Mouse (Mus musculus) testis, adult 2 months (tissue): ENCODE data around the gene Tgfb2. TPM values are rescaled to one million over a fixed set of nuclear protein-coding genes. Genes with fewer than 3 reads are reported as not detected.

Experiments used
- H3K27ac ChIP-seq: fragments of 200-500 bp; 2 replicates; pipeline ENCODE4 v1.5.1; 2012; ENCODE audit warnings: low read depth, low read length; ENCODE audit not compliant: control insufficient read depth, insufficient read depth
- H3K27me3 ChIP-seq: fragments of 200-500 bp; 2 replicates; pipeline ENCODE4 v1.6.1; 2012; ENCODE audit warnings: mild to moderate bottlenecking, low read length, moderate library complexity; ENCODE audit not compliant: control insufficient read depth, insufficient read depth
- H3K36me3 ChIP-seq: fragments of 200-500 bp; 2 replicates; pipeline ENCODE4 v1.6.1; 2012; ENCODE audit warnings: mild to moderate bottlenecking, low read length; ENCODE audit not compliant: control insufficient read depth, insufficient read depth
- H3K4me1 ChIP-seq: fragments of 200-500 bp; 2 replicates; pipeline ENCODE4 v1.6.1; 2012; ENCODE audit warnings: low read length; ENCODE audit not compliant: control insufficient read depth, insufficient read depth
- H3K4me3 ChIP-seq: fragments of 200-500 bp; 2 replicates; pipeline ENCODE4 v1.5.1; 2012; ENCODE audit warnings: low read depth, mild to moderate bottlenecking, low read length, moderate library complexity, mixed read lengths; ENCODE audit not compliant: control insufficient read depth
- CTCF ChIP-seq: fragments of 200-500 bp; IDR thresholded peaks from 2 replicates; pipeline ENCODE4 v1.5.1; 2012; ENCODE audit warnings: low read depth, mild to moderate bottlenecking, inconsistent platforms, low read length, moderate library complexity; ENCODE audit not compliant: control insufficient read depth, insufficient read depth, insufficient replicate concordance
- POLR2A ChIP-seq: fragments of 200-500 bp; IDR thresholded peaks from 2 replicates; pipeline ENCODE4 v1.6.1; 2012; ENCODE audit warnings: low read depth, mild to moderate bottlenecking, inconsistent platforms, low read length, moderate library complexity; ENCODE audit not compliant: control insufficient read depth
- polyA plus RNA-seq: library from polyadenylated mRNA; depleted of rRNA; stranded (reverse); fragments of >200 nt; gene quantifications from 2 replicates; pipeline ENCODE4 v1.2.3, GENCODE M21; 2012

Gene Tgfb2
- polyA plus RNA-seq, 1 experiment, result 0.32 TPM

GRCm38 (mm10) chr1:186684041-186684440, 21.7 kb downstream of the Tgfb2 start:
- H3K27me3 ChIP-seq, result no peaks in the 10 kb centered on the region
- H3K27ac ChIP-seq, result no peak overlapping the region
- no peaks in the 10 kb centered on the region for H3K4me1 ChIP-seq
- H3K4me3 ChIP-seq, result no peak overlapping the region
- TF ChIP-seq CTCF (no peak), POLR2A (no peak)
- H3K36me3 ChIP-seq, result no peaks in the 10 kb centered on the region

GRCm38 (mm10) chr1:186682606-186683005, 23.2 kb downstream of the Tgfb2 start:
- Histone ChIP-seq H3K36me3 (no peaks in the 10 kb centered on the region), H3K4me1 (no peaks in the 10 kb centered on the region), H3K27ac (no peak overlapping the region), H3K4me3 (no peak overlapping the region), H3K27me3 (no peaks in the 10 kb centered on the region)
- TF ChIP-seq CTCF (no peak), POLR2A (no peak)

GRCm38 (mm10) chr1:186677614-186678013, 28.2 kb downstream of the Tgfb2 start:
- H3K36me3 ChIP-seq, result no peaks in the 10 kb centered on the region
- no peak overlapping the region for H3K4me3 ChIP-seq
- H3K27me3 ChIP-seq, result no peaks in the 10 kb centered on the region
- no peaks in the 10 kb centered on the region for H3K4me1 ChIP-seq
- TF ChIP-seq CTCF (no peak), POLR2A (no peak)
- H3K27ac ChIP-seq, result no peak overlapping the region

- no peak for TF ChIP-seq CTCF
- no peak for TF ChIP-seq POLR2A
- Histone ChIP-seq H3K27me3 (no peaks in the 10 kb centered on the region), H3K36me3 (no peaks in the 10 kb centered on the region), H3K4me3 (no peak overlapping the region), H3K4me1 (no peaks in the 10 kb centered on the region), H3K27ac (no peak overlapping the region)
Observed at GRCm38 (mm10) chr1:186676199-186676598, 29.6 kb downstream of the Tgfb2 start.

- H3K36me3 ChIP-seq, result no peaks in the 10 kb centered on the region
- no peaks in the 10 kb centered on the region for H3K27me3 ChIP-seq
- no peak overlapping the region for H3K4me3 ChIP-seq
- no peaks in the 10 kb centered on the region for H3K4me1 ChIP-seq
- TF ChIP-seq CTCF (no peak), POLR2A (no peak)
- H3K27ac ChIP-seq, result no peak overlapping the region
Observed at GRCm38 (mm10) chr1:186675263-186675662, 30.5 kb downstream of the Tgfb2 start.

- no peak overlapping the region for H3K4me3 ChIP-seq
- no peaks in the 10 kb centered on the region for H3K27me3 ChIP-seq
- no peak for TF ChIP-seq CTCF
- TF ChIP-seq POLR2A, result no peak
- no peaks in the 10 kb centered on the region for H3K36me3 ChIP-seq
- H3K4me1 ChIP-seq, result no peaks in the 10 kb centered on the region
- H3K27ac ChIP-seq, result no peak overlapping the region
Observed at GRCm38 (mm10) chr1:186674621-186675020, 31.2 kb downstream of the Tgfb2 start.

GRCm38 (mm10) chr1:186673166-186673565, 32.6 kb downstream of the Tgfb2 start:
- H3K4me3 ChIP-seq, result no peak overlapping the region
- no peak overlapping the region for H3K27ac ChIP-seq
- TF ChIP-seq CTCF, result no peak
- no peak for TF ChIP-seq POLR2A
- no peaks in the 10 kb centered on the region for H3K4me1 ChIP-seq
- H3K36me3 ChIP-seq, result no peaks in the 10 kb centered on the region
- H3K27me3 ChIP-seq, result no peaks in the 10 kb centered on the region

- H3K27me3 ChIP-seq, result no peaks in the 10 kb centered on the region
- H3K36me3 ChIP-seq, result no peaks in the 10 kb centered on the region
- no peak overlapping the region for H3K27ac ChIP-seq
- TF ChIP-seq CTCF (no peak), POLR2A (no peak)
- H3K4me3 ChIP-seq, result no peak overlapping the region
- H3K4me1 ChIP-seq, result no peaks in the 10 kb centered on the region
Observed at GRCm38 (mm10) chr1:186663412-186663811, 42.4 kb downstream of the Tgfb2 start.
